Mouse (Mus musculus): ENCODE data around the gene Zmat3. TPM values are rescaled to one million over a fixed set of nuclear protein-coding genes. Genes with fewer than 3 reads are reported as not detected.

Gene Zmat3
- polyA plus RNA-seq, 1 experiment from 2014 or later = 6.8 TPM

DNA sequence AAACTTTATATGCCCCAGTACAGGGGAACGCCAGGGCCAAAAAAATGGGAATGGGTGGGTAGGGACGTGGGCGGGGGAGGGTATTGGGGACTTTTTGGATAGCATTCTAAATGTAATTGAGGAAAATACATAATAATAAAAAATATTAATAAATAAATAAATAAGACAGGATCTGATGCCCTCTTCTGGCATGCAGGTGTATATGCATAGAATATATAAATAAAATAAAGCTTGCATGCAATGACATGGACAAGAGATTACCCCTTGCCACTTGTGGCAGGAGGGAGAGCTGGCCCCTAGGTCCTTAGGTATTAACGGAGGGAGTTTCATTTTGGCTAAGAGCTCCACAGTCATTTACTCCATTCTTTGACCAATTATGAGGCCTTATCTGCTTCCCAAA lies 51.1 kb downstream of the Zmat3 start:
- no peaks in the 10 kb centered on the region for H3K9me3 ChIP-seq (replicated peaks; ENCODE audit: control insufficient read depth, low read length)
- H3K4me1 ChIP-seq (ENCODE audit: control insufficient read depth, insufficient read depth, low read length) = no peaks in the 10 kb centered on the region
- H3K9ac ChIP-seq (replicated peaks; ENCODE audit: low read length) = no peak overlapping the region
- WGBS = 97% methylated on average over 4 of the region's 4 CpGs
- no peak overlapping the region for H3K27ac ChIP-seq (replicated peaks; ENCODE audit: low read depth, low read length)
- no peaks in the 10 kb centered on the region for H3K27me3 ChIP-seq (ENCODE audit: control insufficient read depth, insufficient read depth, low read length)
- DNase-seq (ENCODE audit: low spot score) (no peak), ATAC-seq (replicated peaks; ENCODE audit: insufficient number of reproducible peaks, low FRiP score, low TSS enrichment, low read depth) (no peak)
- no peak overlapping the region for H3K4me3 ChIP-seq (ENCODE audit: low read depth, low read length)
- no peak overlapping the region for H3K4me2 ChIP-seq (ENCODE audit: low read depth, low read length)
- no peaks in the 10 kb centered on the region for H3K36me3 ChIP-seq (replicated peaks; ENCODE audit: control insufficient read depth, insufficient read depth, low read depth, low read length)

DNA sequence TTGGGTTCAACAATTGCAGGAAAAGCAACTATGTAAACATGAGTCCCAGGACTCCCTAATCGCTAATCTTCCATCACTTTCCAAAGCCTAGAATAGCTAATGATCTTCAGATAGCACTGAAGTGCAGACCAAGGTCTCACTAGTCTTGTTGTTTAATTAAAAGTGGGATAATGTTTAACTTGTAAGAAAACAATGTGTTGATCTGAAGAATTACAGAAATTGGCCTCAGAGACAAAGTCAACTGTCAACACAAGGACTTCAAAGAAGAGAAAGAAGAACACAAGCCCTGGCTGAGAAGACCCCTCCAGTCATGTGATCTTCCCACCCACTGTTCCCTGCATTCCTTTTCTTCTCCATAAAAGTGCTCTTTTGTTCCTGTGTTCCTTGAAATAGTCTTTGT lies 61.6 kb downstream of the Zmat3 start:
- 67% methylated on average over 1 of the region's 1 CpGs for WGBS
- ATAC-seq (replicated peaks; ENCODE audit: insufficient number of reproducible peaks, low FRiP score, low TSS enrichment, low read depth) (no peak), DNase-seq (ENCODE audit: low spot score) (no peak)
- Histone ChIP-seq H3K4me3 (ENCODE audit: low read depth, low read length) (no peak overlapping the region), H3K27ac (replicated peaks; ENCODE audit: low read depth, low read length) (no peak overlapping the region), H3K9me3 (replicated peaks; ENCODE audit: control insufficient read depth, low read length) (no peaks in the 10 kb centered on the region), H3K9ac (replicated peaks; ENCODE audit: low read length) (no peak overlapping the region), H3K4me2 (ENCODE audit: low read depth, low read length) (no peak overlapping the region), H3K27me3 (ENCODE audit: control insufficient read depth, insufficient read depth, low read length) (no peaks in the 10 kb centered on the region), H3K4me1 (ENCODE audit: control insufficient read depth, insufficient read depth, low read length) (no peaks in the 10 kb centered on the region), H3K36me3 (replicated peaks; ENCODE audit: control insufficient read depth, insufficient read depth, low read depth, low read length) (no peaks in the 10 kb centered on the region)

DNA sequence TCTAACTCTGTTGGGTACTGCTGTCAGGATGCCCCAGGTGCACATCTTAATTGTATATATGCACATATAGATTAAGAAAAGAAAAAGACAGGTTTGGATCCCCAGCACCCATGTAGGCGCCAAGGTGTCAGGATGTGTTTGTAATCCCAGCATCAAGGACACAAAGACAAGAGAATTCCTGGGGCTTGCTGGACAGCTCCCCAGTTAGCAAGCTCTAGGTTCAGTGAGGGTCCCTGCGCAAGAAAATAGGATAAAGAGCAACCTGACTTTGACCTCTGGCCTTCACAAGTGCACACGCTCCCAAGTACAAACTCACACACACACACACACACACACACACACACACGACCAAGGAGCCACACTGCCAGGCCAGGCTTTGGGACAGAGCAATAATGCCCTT lies 73.8 kb downstream of the Zmat3 start:
- H3K9ac ChIP-seq (replicated peaks; ENCODE audit: low read length) = no peak overlapping the region
- no peak overlapping the region for H3K4me3 ChIP-seq (ENCODE audit: low read depth, low read length)
- no peaks in the 10 kb centered on the region for H3K4me1 ChIP-seq (ENCODE audit: control insufficient read depth, insufficient read depth, low read length)
- no peaks in the 10 kb centered on the region for H3K27me3 ChIP-seq (ENCODE audit: control insufficient read depth, insufficient read depth, low read length)
- ATAC-seq (replicated peaks; ENCODE audit: insufficient number of reproducible peaks, low FRiP score, low TSS enrichment, low read depth) (no peak), DNase-seq (ENCODE audit: low spot score) (no peak)
- H3K27ac ChIP-seq (replicated peaks; ENCODE audit: low read depth, low read length) = no peak overlapping the region
- no peaks in the 10 kb centered on the region for H3K9me3 ChIP-seq (replicated peaks; ENCODE audit: control insufficient read depth, low read length)
- no peaks in the 10 kb centered on the region for H3K36me3 ChIP-seq (replicated peaks; ENCODE audit: control insufficient read depth, insufficient read depth, low read depth, low read length)
- H3K4me2 ChIP-seq (ENCODE audit: low read depth, low read length) = no peak overlapping the region
- WGBS = 32% methylated on average over 4 of the region's 4 CpGs

Other genes with a start within 250 kb of the Zmat3 start
- 18.0 and 23.3 TPM in 2 replicates for gene Pik3ca, start 31.7 kb upstream of the Zmat3 start, polyA plus RNA-seq (2014; fragmentation: Nextera tagmentation; extraction: Ambion mirVana)
- gene Kcnmb3, start 126.2 kb upstream of the Zmat3 start, polyA plus RNA-seq (2014; fragmentation: Nextera tagmentation; extraction: Ambion mirVana) = not detected in 2 replicates
- 51.7 and 54.3 TPM in 2 replicates for gene Zfp639, start 144.2 kb upstream of the Zmat3 start, polyA plus RNA-seq (2014; fragmentation: Nextera tagmentation; extraction: Ambion mirVana)
- gene Mfn1, start 163.5 kb upstream of the Zmat3 start, polyA plus RNA-seq (2014; fragmentation: Nextera tagmentation; extraction: Ambion mirVana) = 28.9 and 36.5 TPM in 2 replicates